Mouse (Mus musculus): ENCODE results near the gene Acp7. TPM values are rescaled to one million over a fixed set of nuclear protein-coding genes. Genes with fewer than 3 reads are reported as not detected.
A peak's percentile ranks its signal among the peaks of the same experiment; 100 is the strongest.

The Acp7 gene
- polyA plus RNA-seq, 1 experiment = 11.7 TPM

DNA sequence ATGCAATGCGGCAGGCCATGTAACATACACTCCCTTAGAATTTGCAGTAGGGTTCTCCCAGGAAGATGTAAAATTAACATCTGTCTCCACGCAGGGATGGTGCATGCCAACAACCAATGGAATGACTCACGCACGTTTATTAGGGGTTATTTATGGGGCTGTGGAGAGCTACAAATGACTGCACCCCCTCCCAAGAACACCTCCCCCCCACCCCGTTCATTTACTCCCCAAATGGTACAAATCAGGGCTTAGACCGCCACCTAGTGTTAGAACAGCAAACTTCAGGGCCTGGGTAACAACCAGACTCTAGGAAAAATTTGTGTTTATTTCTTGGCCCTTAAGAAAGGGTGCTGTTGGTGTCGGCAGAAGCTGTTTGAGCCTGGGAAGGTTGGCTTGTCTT is 29.5 kb downstream of the Acp7 start:
- H3K4me1 ChIP-seq (ENCODE audit: control insufficient read depth, insufficient read depth, low read length) = peaks cover 14% of the 10 kb centered on the region
- no peak overlapping the region for H3K27ac ChIP-seq (ENCODE audit: control insufficient read depth, insufficient read depth, low read depth, low read length)
- H3K27me3 ChIP-seq (ENCODE audit: control insufficient read depth, insufficient read depth, low read length) = no peaks in the 10 kb centered on the region
- TF ChIP-seq CTCF (IDR thresholded peaks at IDR 0.05; ENCODE audit: control insufficient read depth, insufficient read depth, insufficient replicate concordance, low read depth, low read length) = peak; percentile 32; the same call in 1 of the 2 replicates
- no peak for TF ChIP-seq POLR2A (IDR thresholded peaks at IDR 0.05; ENCODE audit: control insufficient read depth, low read depth, low read length)
- H3K36me3 ChIP-seq (ENCODE audit: control insufficient read depth, insufficient read depth, low read length) = no peaks in the 10 kb centered on the region
- H3K4me3 ChIP-seq (ENCODE audit: control insufficient read depth, low read depth, low read length) = no peak overlapping the region

DNA sequence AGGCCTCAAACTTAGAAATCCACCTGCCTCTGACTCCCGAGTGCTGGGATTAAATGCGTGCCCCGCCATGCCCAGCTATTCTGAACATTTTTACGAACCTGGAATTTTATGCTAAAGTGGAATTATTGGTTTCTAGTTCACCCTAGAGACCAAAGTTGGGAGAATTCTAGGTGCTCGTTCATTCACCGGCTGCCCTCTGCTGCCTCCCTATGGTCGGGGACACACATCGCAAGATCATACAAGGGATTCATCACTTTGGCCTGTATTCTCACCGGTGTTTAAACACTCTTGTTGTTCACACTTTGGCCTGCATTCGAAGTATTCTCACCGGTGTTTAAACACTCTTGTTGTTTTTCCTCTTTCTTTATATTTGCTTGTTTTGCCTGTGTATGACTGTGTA is 30.1 kb downstream of the Acp7 start:
- peak; percentile 67; the same call in 1 of the 2 replicates for TF ChIP-seq CTCF (IDR thresholded peaks at IDR 0.05; ENCODE audit: control insufficient read depth, insufficient read depth, insufficient replicate concordance, low read depth, low read length)
- TF ChIP-seq POLR2A (IDR thresholded peaks at IDR 0.05; ENCODE audit: control insufficient read depth, low read depth, low read length) = no peak
- no peak overlapping the region for H3K4me3 ChIP-seq (ENCODE audit: control insufficient read depth, low read depth, low read length)
- no peaks in the 10 kb centered on the region for H3K27me3 ChIP-seq (ENCODE audit: control insufficient read depth, insufficient read depth, low read length)
- no peaks in the 10 kb centered on the region for H3K36me3 ChIP-seq (ENCODE audit: control insufficient read depth, insufficient read depth, low read length)
- H3K27ac ChIP-seq (ENCODE audit: control insufficient read depth, insufficient read depth, low read depth, low read length) = no peak overlapping the region
- peaks cover 21% of the 10 kb centered on the region for H3K4me1 ChIP-seq (ENCODE audit: control insufficient read depth, insufficient read depth, low read length)

DNA sequence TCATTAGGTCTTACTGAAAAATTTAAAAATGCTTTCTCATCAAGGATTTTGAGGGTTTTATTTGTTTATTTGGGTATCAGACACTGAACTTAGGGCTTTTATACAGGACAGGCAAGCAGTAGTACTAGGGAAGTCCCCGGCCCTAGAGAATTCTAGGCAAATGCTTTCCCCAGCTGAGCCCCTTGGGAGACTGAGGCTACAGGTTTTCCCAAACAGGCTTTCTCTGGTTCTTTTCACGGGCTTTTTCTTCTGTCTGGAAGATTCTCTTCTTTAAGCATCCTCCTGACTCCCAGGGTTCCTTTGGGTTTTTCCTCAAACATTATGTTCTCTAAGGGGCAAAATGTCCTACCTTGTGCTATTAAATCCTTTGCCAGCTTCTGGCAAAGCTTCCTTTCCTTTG is 32.2 kb downstream of the Acp7 start:
- Histone ChIP-seq H3K27me3 (ENCODE audit: control insufficient read depth, insufficient read depth, low read length) (no peaks in the 10 kb centered on the region), H3K4me3 (ENCODE audit: control insufficient read depth, low read depth, low read length) (no peak overlapping the region), H3K27ac (ENCODE audit: control insufficient read depth, insufficient read depth, low read depth, low read length) (no peak overlapping the region), H3K4me1 (ENCODE audit: control insufficient read depth, insufficient read depth, low read length) (peaks cover 30% of the 10 kb centered on the region), H3K36me3 (ENCODE audit: control insufficient read depth, insufficient read depth, low read length) (no peaks in the 10 kb centered on the region)
- TF ChIP-seq POLR2A (IDR thresholded peaks at IDR 0.05; ENCODE audit: control insufficient read depth, low read depth, low read length) = no peak
- no peak for TF ChIP-seq CTCF (IDR thresholded peaks at IDR 0.05; ENCODE audit: control insufficient read depth, insufficient read depth, insufficient replicate concordance, low read depth, low read length)

DNA sequence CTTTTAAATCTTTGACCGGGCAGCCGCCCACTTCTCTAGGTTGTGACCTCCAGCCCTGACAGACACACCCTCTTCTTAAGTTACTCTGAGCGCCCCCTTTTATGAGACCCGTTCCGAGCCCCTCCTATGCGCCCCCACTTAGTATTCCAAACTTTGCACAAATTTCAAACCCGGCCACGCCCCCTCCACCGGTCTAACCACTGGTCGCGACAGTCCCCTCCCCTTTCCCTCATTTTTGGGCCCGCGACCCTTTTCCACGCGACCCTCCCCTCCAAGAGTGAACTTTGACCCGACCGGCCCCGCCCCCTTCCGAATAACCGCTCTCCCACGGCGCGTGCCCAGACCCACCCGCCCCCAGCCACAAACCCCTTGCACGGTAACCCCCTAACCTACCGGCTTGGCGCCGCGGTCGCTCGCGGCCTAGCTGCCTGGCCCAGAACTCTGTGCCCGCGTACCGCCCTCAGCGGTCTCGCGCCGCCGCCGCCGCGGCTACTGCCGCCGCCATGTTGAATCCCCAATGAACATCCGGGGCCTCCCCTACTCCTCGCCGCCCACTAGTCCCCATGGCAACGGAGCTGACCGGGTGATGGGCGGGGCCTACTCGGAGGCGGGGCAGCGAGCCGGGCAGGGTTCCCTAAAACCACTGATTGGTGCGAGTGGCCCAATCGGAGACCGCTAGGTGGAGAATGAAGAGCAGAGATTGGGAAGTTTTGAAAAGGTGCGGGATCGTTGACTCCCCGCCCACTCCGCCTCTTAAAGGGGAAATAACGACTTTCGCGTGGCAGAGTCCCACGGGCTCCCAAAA is 33.3 kb downstream of the Acp7 start, which contains the start of the genes Samd4b and Pak4:
Samd4b (minus strand) TSS at position 503 of the 805 bp plus-strand sequence.
Pak4 (minus strand) TSS at position 544 of the 805 bp plus-strand sequence.
- H3K27ac ChIP-seq (ENCODE audit: control insufficient read depth, insufficient read depth, low read depth, low read length) = peak within 1 kb of the TSS; percentile 89
- peaks cover 27% of the 10 kb centered on the region for H3K4me1 ChIP-seq (ENCODE audit: control insufficient read depth, insufficient read depth, low read length)
- H3K4me3 ChIP-seq (ENCODE audit: control insufficient read depth, low read depth, low read length) = peak within 1 kb of the TSS; percentile 91
- no peaks in the 10 kb centered on the region for H3K27me3 ChIP-seq (ENCODE audit: control insufficient read depth, insufficient read depth, low read length)
- TF ChIP-seq CTCF (IDR thresholded peaks at IDR 0.05; ENCODE audit: control insufficient read depth, insufficient read depth, insufficient replicate concordance, low read depth, low read length) = no peak
- peak; percentile 77; the same call in 1 of the 2 replicates for TF ChIP-seq POLR2A (IDR thresholded peaks at IDR 0.05; ENCODE audit: control insufficient read depth, low read depth, low read length)
- H3K36me3 ChIP-seq (ENCODE audit: control insufficient read depth, insufficient read depth, low read length) = no peaks in the 10 kb centered on the region

DNA sequence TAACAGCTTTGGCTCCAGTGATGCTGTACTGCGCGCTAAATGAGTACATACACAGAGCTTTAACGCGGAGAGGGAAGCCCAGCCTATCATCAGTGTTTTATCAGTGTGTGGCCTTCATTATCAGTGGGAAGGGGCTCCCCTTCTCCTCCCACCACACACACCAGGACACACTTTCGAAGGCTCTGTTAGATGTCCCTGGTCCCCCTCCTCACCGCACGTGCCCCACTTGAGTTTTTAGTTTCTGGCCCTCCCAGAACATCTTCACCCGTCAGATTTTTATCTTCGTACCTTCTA is 33.9 kb downstream of the Acp7 start:
- H3K27me3 ChIP-seq (ENCODE audit: control insufficient read depth, insufficient read depth, low read length) = no peaks in the 10 kb centered on the region
- H3K36me3 ChIP-seq (ENCODE audit: control insufficient read depth, insufficient read depth, low read length) = no peaks in the 10 kb centered on the region
- TF ChIP-seq POLR2A (IDR thresholded peaks at IDR 0.05; ENCODE audit: control insufficient read depth, low read depth, low read length) (no peak), CTCF (IDR thresholded peaks at IDR 0.05; ENCODE audit: control insufficient read depth, insufficient read depth, insufficient replicate concordance, low read depth, low read length) (no peak)
- H3K4me1 ChIP-seq (ENCODE audit: control insufficient read depth, insufficient read depth, low read length) = peaks cover 25% of the 10 kb centered on the region
- peak overlapping the region; percentile 89 for H3K27ac ChIP-seq (ENCODE audit: control insufficient read depth, insufficient read depth, low read depth, low read length)
- peak overlapping the region; percentile 91 for H3K4me3 ChIP-seq (ENCODE audit: control insufficient read depth, low read depth, low read length)

DNA sequence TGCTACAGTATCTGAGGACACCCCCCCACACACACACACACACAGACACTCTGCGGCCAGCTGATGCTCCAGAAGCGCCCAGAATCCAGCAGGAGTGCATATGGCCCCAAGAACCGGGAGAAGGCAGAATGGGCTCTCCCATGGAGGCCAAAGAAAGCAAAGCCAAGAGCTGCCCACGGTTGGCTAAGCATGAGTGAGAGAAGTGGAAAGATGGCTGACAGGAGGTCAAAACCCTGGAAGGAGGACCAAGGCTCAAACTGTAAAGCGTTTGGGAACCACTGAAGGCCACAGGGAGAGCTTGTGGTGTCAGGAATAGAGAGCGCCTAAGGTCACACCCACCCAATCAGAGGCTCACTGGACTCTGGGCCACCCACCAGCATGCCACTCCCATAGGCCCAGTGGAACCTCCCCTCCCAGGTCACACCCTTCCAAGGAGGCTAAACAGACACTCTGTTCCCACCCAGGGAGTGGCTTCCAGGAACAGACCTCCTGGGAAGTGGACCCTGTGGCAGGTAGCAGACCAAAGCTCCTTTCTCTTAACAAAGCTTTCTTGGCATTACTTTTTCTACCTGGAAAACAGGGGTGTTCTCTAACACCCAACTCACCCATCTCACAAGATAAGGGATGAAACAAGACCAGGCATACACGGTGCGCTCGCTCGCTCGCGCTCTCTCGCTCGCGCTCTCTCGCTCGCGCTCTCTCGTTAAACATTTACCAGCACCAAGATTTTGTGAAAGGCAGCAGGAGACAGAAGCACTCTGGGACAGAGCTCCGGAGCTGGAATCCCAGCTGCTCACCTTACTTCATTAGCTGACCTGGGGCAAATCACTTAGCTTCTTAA is 34.5 kb downstream of the Acp7 start:
- peak overlapping the region; percentile 89 for H3K27ac ChIP-seq (ENCODE audit: control insufficient read depth, insufficient read depth, low read depth, low read length)
- peak overlapping the region; percentile 91 for H3K4me3 ChIP-seq (ENCODE audit: control insufficient read depth, low read depth, low read length)
- no peak for TF ChIP-seq CTCF (IDR thresholded peaks at IDR 0.05; ENCODE audit: control insufficient read depth, insufficient read depth, insufficient replicate concordance, low read depth, low read length)
- TF ChIP-seq POLR2A (IDR thresholded peaks at IDR 0.05; ENCODE audit: control insufficient read depth, low read depth, low read length) = 0 out of 2 replicates have a peak, but pooled peaks have one; percentile 10
- no peaks in the 10 kb centered on the region for H3K36me3 ChIP-seq (ENCODE audit: control insufficient read depth, insufficient read depth, low read length)
- H3K4me1 ChIP-seq (ENCODE audit: control insufficient read depth, insufficient read depth, low read length) = peaks cover 25% of the 10 kb centered on the region
- no peaks in the 10 kb centered on the region for H3K27me3 ChIP-seq (ENCODE audit: control insufficient read depth, insufficient read depth, low read length)

Measured in testis, adult 2 months (tissue).